Mouse (Mus musculus) heart, embryonic 16.5 days (tissue): ENCODE data around the gene Gpc6. TPM values are rescaled to one million over a fixed set of nuclear protein-coding genes. Genes with fewer than 3 reads are reported as not detected.

Experiments used
- ATAC-seq: fragments of 200-750 bp; cut with Nextera tagmentation; replicated peaks from 2 replicates; pipeline ENCODE4 v1.8.0; 2017; ENCODE audit warnings: moderate number of reproducible peaks; ENCODE audit not compliant: insufficient read depth, low FRiP score; ENCODE audit errors: extremely low read depth
- H3K27ac ChIP-seq: fragments of 300-500 bp; sonication (generic); 2 replicates; pipeline ENCODE4 v1.5.1; 2014; ENCODE audit warnings: mild to moderate bottlenecking, low read length, control low read depth, moderate library complexity
- H3K27me3 ChIP-seq: fragments of 300-500 bp; sonication (generic); 2 replicates; pipeline ENCODE4 v1.6.1; 2014; ENCODE audit warnings: low read length, mixed read lengths; ENCODE audit not compliant: control insufficient read depth, insufficient read depth
- H3K36me3 ChIP-seq: fragments of 300-500 bp; sonication (generic); 2 replicates; pipeline ENCODE4 v1.6.1; 2014; ENCODE audit not compliant: control insufficient read depth, insufficient read depth
- H3K4me1 ChIP-seq: fragments of 300-500 bp; sonication (generic); 2 replicates; pipeline ENCODE4 v1.6.1; 2014; ENCODE audit warnings: low read length, mixed read lengths; ENCODE audit not compliant: control insufficient read depth, insufficient read depth
- H3K4me2 ChIP-seq: fragments of 300-500 bp; sonication (generic); 2 replicates; pipeline ENCODE4 v1.6.1; 2014; ENCODE audit warnings: low read depth, mild to moderate bottlenecking, control low read depth, low read length
- H3K4me3 ChIP-seq: fragments of 300-500 bp; sonication (generic); 2 replicates; pipeline ENCODE4 v1.5.1; 2014; ENCODE audit warnings: mild to moderate bottlenecking, control low read depth, low read length
- H3K9ac ChIP-seq: fragments of 300-500 bp; sonication (generic); 2 replicates; pipeline ENCODE4 v1.6.1; 2014; ENCODE audit warnings: low read length, control low read depth
- H3K9me3 ChIP-seq: fragments of 300-500 bp; sonication (generic); replicated peaks from 2 replicates; pipeline ENCODE4 v1.6.1; 2016; ENCODE audit warnings: low read length; ENCODE audit not compliant: control insufficient read depth
- WGBS: fragments of 180-500 bp; shearing (Covaris S2); extraction: QIAGEN DNeasy Blood & Tissue Kit; methylation state at CpG from one replicate; pipeline ENCODE4 v1.1.7; 2014; 5-methylcytosine and 5-hydroxymethylcytosine counted together
- polyA plus RNA-seq: library from polyadenylated mRNA; unstranded; fragments of >200 nt; fragmentation: Nextera tagmentation; extraction: Ambion mirVana; gene quantifications from 2 replicates; pipeline ENCODE4 v1.2.1, GENCODE M21; 2015

Gpc6 gene
- polyA plus RNA-seq, 1 experiment from 2014 or later: 15.8 TPM

DNA sequence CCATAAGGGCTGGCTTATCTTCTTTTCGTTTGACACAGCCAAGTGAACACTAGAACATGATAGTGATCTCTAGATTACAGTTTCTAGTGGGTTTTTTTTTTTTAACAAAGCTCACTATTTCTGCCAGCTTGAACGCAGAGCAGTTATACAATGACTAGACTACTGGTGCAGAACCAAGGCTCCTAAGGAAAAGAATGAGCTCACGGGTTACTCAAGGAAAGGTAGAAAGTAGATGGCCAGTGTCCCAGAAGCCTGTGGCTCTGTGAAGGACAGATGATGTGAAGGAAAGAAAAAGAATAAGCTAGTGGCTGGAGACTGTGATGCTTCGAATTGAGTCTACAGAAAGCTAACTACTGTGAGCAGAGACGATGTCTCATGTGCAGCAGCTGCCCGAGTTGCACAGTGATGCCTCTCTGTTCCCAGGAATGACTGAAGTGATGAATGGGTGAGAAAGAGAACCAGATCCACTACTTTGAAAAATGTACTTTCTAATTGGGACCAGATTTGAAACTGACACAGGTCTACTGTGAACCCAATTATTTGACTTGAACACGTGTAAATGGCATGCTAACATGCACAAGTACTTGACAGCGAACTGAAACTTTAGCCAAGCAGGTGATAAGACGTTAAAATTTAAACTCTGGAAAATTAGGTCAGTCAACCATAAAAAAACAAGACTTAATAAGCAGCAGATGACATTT lies 482.9 kb downstream of the Gpc6 start:
- ATAC-seq: no peak
- Histone ChIP-seq H3K9me3 (no peaks in the 10 kb centered on the region), H3K4me3 (no peak overlapping the region), H3K4me1 (no peaks in the 10 kb centered on the region), H3K9ac (no peak overlapping the region), H3K27me3 (no peaks in the 10 kb centered on the region), H3K27ac (no peak overlapping the region), H3K36me3 (no peaks in the 10 kb centered on the region), H3K4me2 (no peak overlapping the region)
- WGBS: 69% methylated on average over 9 of the region's 9 CpGs

DNA sequence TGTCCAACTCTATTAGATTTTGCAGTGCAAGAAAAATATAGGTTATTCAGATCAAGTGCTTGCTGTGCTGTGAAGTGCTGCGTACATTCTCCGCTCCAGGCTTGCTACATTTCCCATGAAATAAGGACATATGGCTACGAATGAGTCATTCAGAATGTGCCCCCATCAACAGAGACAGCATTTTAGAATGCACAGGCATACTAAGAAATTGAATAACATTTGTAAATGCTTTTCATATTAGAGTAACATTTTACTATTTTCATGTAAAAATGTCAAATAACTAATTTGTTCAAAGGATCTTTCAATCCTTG lies 483.4 kb downstream of the Gpc6 start:
- 76% methylated on average over 3 of the region's 3 CpGs for WGBS
- Histone ChIP-seq H3K27me3 (no peaks in the 10 kb centered on the region), H3K36me3 (no peaks in the 10 kb centered on the region), H3K4me1 (no peaks in the 10 kb centered on the region), H3K4me2 (no peak overlapping the region), H3K4me3 (no peak overlapping the region), H3K9me3 (no peaks in the 10 kb centered on the region), H3K27ac (no peak overlapping the region), H3K9ac (no peak overlapping the region)
- no peak for ATAC-seq

GRCm38 (mm10) chr14:117409778-117410177 lies 484.7 kb downstream of the Gpc6 start:
- Histone ChIP-seq H3K9me3 (no peaks in the 10 kb centered on the region), H3K4me3 (no peak overlapping the region), H3K4me1 (no peaks in the 10 kb centered on the region), H3K4me2 (no peak overlapping the region), H3K9ac (no peak overlapping the region), H3K36me3 (no peaks in the 10 kb centered on the region), H3K27me3 (no peaks in the 10 kb centered on the region), H3K27ac (no peak overlapping the region)
- WGBS: 72% methylated on average over 2 of the region's 2 CpGs
- no peak for ATAC-seq

- Histone ChIP-seq H3K27ac (no peak overlapping the region), H3K4me2 (no peak overlapping the region), H3K9me3 (no peaks in the 10 kb centered on the region), H3K36me3 (no peaks in the 10 kb centered on the region), H3K4me1 (no peaks in the 10 kb centered on the region), H3K9ac (no peak overlapping the region), H3K4me3 (no peak overlapping the region), H3K27me3 (no peaks in the 10 kb centered on the region)
- no peak for ATAC-seq
- 94% methylated on average over 2 of the region's 2 CpGs for WGBS
These were observed 485.4 kb downstream of the Gpc6 start for GRCm38 (mm10) chr14:117410511-117410910.

DNA sequence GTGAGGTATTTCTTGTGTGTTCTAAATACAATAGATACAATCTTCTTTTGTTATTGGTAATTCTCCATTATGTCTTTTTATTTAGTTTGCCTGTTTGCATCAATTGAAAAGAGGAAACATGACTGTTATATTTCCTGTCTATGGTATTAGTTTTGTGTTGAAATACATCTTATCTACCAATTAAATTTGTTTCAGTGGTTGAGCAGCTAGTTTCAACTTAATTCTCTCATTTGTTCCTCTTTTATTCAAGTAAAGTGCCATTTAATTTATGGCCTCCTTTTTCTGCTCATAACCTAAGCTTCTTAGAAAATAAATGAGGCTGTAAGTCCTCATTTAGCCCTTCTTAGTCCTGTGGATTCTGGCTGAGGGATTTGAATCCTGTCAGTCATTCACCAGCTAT lies 489.9 kb downstream of the Gpc6 start:
- Histone ChIP-seq H3K4me2 (no peak overlapping the region), H3K9ac (no peak overlapping the region), H3K27ac (no peak overlapping the region), H3K4me1 (no peaks in the 10 kb centered on the region), H3K36me3 (no peaks in the 10 kb centered on the region), H3K9me3 (no peaks in the 10 kb centered on the region), H3K27me3 (no peaks in the 10 kb centered on the region), H3K4me3 (no peak overlapping the region)
- no peak for ATAC-seq

- WGBS: 71% methylated on average over 6 of the region's 6 CpGs
- no peak overlapping the region for H3K27ac ChIP-seq
- ATAC-seq: no peak
These were observed 494.6 kb downstream of the Gpc6 start for GRCm38 (mm10) chr14:117419561-117420218.

GRCm38 (mm10) chr14:117421170-117421569 lies 496.1 kb downstream of the Gpc6 start:
- no peaks in the 10 kb centered on the region for H3K36me3 ChIP-seq
- ATAC-seq: no peak
- no peak overlapping the region for H3K4me3 ChIP-seq
- H3K27me3 ChIP-seq: no peaks in the 10 kb centered on the region
- 56% methylated on average over 3 of the region's 3 CpGs for WGBS
- H3K9ac ChIP-seq: no peak overlapping the region
- no peaks in the 10 kb centered on the region for H3K4me1 ChIP-seq
- no peak overlapping the region for H3K4me2 ChIP-seq
- no peaks in the 10 kb centered on the region for H3K9me3 ChIP-seq
- H3K27ac ChIP-seq: no peak overlapping the region

More at GRCm38 (mm10) chr14:117419561-117420218, 494.6 kb downstream of the Gpc6 start:
- no peak overlapping the region for H3K4me2 ChIP-seq
- H3K36me3 ChIP-seq: no peaks in the 10 kb centered on the region
- H3K9me3 ChIP-seq: no peaks in the 10 kb centered on the region
- H3K4me3 ChIP-seq: no peak overlapping the region
- H3K4me1 ChIP-seq: no peaks in the 10 kb centered on the region
- H3K9ac ChIP-seq: no peak overlapping the region
- H3K27me3 ChIP-seq: no peaks in the 10 kb centered on the region

GRCm38 (mm10) chr14:117426116-117426515 lies 501.0 kb downstream of the Gpc6 start:
- Histone ChIP-seq H3K27ac (no peak overlapping the region), H3K4me3 (no peak overlapping the region), H3K4me2 (no peak overlapping the region), H3K9me3 (no peaks in the 10 kb centered on the region), H3K4me1 (no peaks in the 10 kb centered on the region), H3K36me3 (no peaks in the 10 kb centered on the region), H3K9ac (no peak overlapping the region), H3K27me3 (no peaks in the 10 kb centered on the region)
- 51% methylated on average over 7 of the region's 7 CpGs for WGBS
- ATAC-seq: no peak

- WGBS: 54% methylated on average over 3 of the region's 3 CpGs
These were observed 502.7 kb downstream of the Gpc6 start for GRCm38 (mm10) chr14:117427776-117428175.

More at GRCm38 (mm10) chr14:117427776-117428175, 502.7 kb downstream of the Gpc6 start:
- no peak overlapping the region for H3K4me3 ChIP-seq
- no peaks in the 10 kb centered on the region for H3K36me3 ChIP-seq
- no peaks in the 10 kb centered on the region for H3K9me3 ChIP-seq
- H3K27me3 ChIP-seq: no peaks in the 10 kb centered on the region
- H3K9ac ChIP-seq: no peak overlapping the region
- no peak overlapping the region for H3K27ac ChIP-seq
- ATAC-seq: peak; percentile 41; the same call in 1 of the 2 replicates
- H3K4me1 ChIP-seq: no peaks in the 10 kb centered on the region
- no peak overlapping the region for H3K4me2 ChIP-seq
